Mouse (Mus musculus): ENCODE results near the gene Olfr1112. TPM values are rescaled to one million over a fixed set of nuclear protein-coding genes. Genes with fewer than 3 reads are reported as not detected.
"Not testable (repeated sequence)": the region's sequence is repeated elsewhere in the genome, so short reads cannot be mapped to it uniquely, and the experiment has no call there.

Olfr1112 gene
- polyA plus RNA-seq (2016; fragmentation: Nextera tagmentation; extraction: Ambion mirVana): not detected in 2 replicates

DNA sequence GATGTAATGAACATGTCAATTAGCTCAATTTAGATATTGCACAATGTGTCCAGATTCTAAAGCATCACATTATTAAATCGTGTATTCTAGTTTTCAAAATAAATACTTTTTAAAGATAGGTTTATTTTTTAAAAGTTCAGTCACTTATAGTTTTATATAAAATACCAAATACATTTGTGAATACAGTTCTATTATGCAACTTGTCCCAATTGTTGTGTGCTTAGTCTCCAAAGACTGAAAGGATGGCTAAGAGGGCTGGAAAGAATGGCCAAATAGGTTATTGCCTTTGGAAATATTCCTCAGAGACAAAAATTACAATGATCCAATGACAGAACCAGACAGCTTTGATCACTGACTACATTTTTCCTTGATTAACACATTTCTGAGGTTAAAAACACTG lies at the start of gene Olfr1112:
Gene Olfr1112, plus strand, starts transcription at position 301 of the 400 bp plus-strand sequence.
- Histone ChIP-seq H3K27me3 (replicated peaks; ENCODE audit: low read depth, poor library complexity, severe bottlenecking) (no peaks in the 10 kb centered on the region), H3K36me3 (replicated peaks) (no peaks in the 10 kb centered on the region), H3K9me3 (no peaks in the 10 kb centered on the region), H3K4me3 (no peak within 1 kb of the TSS), H3K4me1 (no peaks in the 10 kb centered on the region), H3K27ac (replicated peaks) (no peak within 1 kb of the TSS)
- WGBS: 89% methylated on average over 1 of the region's 1 CpGs
- DNase-seq (ENCODE audit: low spot score): no peak

DNA sequence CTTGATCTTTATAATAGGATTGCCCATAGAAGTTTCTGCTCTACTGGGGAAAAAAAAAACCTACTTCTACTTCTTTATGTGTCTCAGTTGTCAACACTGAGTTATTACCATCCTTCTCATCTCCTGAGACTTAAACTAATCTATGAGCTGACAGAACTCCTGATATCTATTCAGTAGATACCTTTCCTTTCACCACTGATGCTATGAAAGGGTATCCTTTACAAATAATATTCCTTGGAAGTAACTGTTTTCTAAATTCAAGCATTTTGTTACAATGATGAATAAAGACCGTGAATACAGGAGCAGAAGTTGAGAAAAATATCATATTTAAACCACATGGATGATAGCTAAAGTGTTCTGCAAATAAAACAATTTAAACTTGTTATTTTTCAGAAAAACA lies 47.4 kb upstream of the Olfr1112 start, which contains the start of gene Olfr1110:
Gene Olfr1110, minus strand, starts transcription at position 101 of the 400 bp plus-strand sequence.
- Histone ChIP-seq H3K36me3 (replicated peaks) (no peaks in the 10 kb centered on the region), H3K4me3 (no peak within 1 kb of the TSS), H3K9me3 (no peaks in the 10 kb centered on the region), H3K27ac (replicated peaks) (no peak within 1 kb of the TSS), H3K4me1 (no peaks in the 10 kb centered on the region), H3K27me3 (replicated peaks; ENCODE audit: low read depth, poor library complexity, severe bottlenecking) (no peaks in the 10 kb centered on the region)
- 89% methylated on average over 1 of the region's 1 CpGs for WGBS
- no peak for DNase-seq (ENCODE audit: low spot score)

GRCm38 (mm10) chr2:87152524-87152923 lies 35.1 kb upstream of the Olfr1112 start, which contains the start of gene Olfr1111:
Gene Olfr1111, minus strand, starts transcription at chr2:87152624.
- H3K36me3 ChIP-seq (replicated peaks): no peaks in the 10 kb centered on the region

DNA sequence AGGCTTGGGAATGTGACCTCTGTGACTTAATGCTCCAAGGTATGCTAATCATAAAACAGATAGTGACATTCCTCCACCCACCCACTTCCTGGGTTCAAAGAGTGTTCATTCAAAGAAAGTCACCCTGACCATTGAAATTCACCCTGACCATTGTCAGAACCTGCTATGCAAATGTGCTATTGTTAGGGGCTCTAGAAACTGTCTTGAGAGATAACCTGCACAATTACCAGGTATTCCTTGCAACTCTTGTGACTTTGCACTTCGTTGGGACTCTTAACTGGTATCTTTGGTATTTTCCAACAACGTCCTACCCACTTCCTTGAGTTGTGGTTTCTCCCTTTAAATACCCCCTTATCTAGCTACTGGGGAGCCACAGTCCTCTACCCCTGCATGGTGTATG lies 19.9 kb upstream of the Olfr1112 start:
- not testable (repeated sequence) for H3K36me3 ChIP-seq (replicated peaks); H3K4me1 ChIP-seq; H3K4me3 ChIP-seq; H3K27me3 ChIP-seq (replicated peaks; ENCODE audit: low read depth, poor library complexity, severe bottlenecking); H3K9me3 ChIP-seq; DNase-seq (ENCODE audit: low spot score); H3K27ac ChIP-seq (replicated peaks)
- WGBS: 82% methylated on average over 2 of the region's 2 CpGs

More at GRCm38 (mm10) chr2:87152524-87152923, 35.1 kb upstream of the Olfr1112 start, which contains the start of gene Olfr1111:
- H3K27me3 ChIP-seq (replicated peaks; ENCODE audit: low read depth, poor library complexity, severe bottlenecking): no peaks in the 10 kb centered on the region
- H3K4me3 ChIP-seq: no peak within 1 kb of the TSS
- no peaks in the 10 kb centered on the region for H3K4me1 ChIP-seq
- no peaks in the 10 kb centered on the region for H3K9me3 ChIP-seq
- DNase-seq (ENCODE audit: low spot score): no peak
- no peak within 1 kb of the TSS for H3K27ac ChIP-seq (replicated peaks)

DNA sequence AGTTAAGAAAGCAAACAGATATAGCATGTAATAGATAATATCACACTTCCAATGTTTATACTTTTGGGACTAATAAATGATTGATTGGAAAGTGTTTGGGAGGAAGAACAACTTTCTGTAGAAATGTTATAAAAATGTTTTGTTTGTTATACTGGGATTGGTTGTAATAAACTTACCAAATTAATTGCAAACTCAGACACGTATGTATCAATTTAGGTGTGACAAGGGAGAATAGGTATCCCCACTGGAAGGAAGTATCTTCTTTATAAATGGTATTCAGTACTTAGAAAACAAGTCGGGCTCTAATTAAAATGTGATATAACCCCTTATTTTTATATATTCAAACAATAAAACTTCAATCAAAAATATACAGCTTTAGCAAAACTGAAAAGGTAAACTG lies 21.1 kb downstream of the Olfr1112 start, which contains the start of gene Olfr1113:
Gene Olfr1113, plus strand, starts transcription at position 301 of the 400 bp plus-strand sequence.
- no peak for DNase-seq (ENCODE audit: low spot score)
- WGBS: 90% methylated on average over 2 of the region's 2 CpGs
- H3K27me3 ChIP-seq (replicated peaks; ENCODE audit: low read depth, poor library complexity, severe bottlenecking): no peaks in the 10 kb centered on the region

More for the DNA sequence above, 21.1 kb downstream of the Olfr1112 start, which contains the start of gene Olfr1113:
- Histone ChIP-seq H3K4me3 (no peak within 1 kb of the TSS), H3K27ac (replicated peaks) (no peak within 1 kb of the TSS), H3K36me3 (replicated peaks) (no peaks in the 10 kb centered on the region), H3K4me1 (no peaks in the 10 kb centered on the region), H3K9me3 (no peaks in the 10 kb centered on the region)

Other genes starting within 250 kb of the Olfr1112 start
- gene Olfr1099, start 227.1 kb upstream of the Olfr1112 start, polyA plus RNA-seq (2016; fragmentation: Nextera tagmentation; extraction: Ambion mirVana): not detected in 2 replicates
- not detected in 2 replicates for gene Olfr1100, start 207.8 kb upstream of the Olfr1112 start, polyA plus RNA-seq (2016; fragmentation: Nextera tagmentation; extraction: Ambion mirVana)
- gene Olfr1101, start 196.6 kb upstream of the Olfr1112 start, polyA plus RNA-seq (2016; fragmentation: Nextera tagmentation; extraction: Ambion mirVana): not detected in 2 replicates
- gene Olfr1102, start 189.4 kb upstream of the Olfr1112 start, polyA plus RNA-seq (2016; fragmentation: Nextera tagmentation; extraction: Ambion mirVana): not detected in 2 replicates
- gene Olfr1104, start 160.7 kb upstream of the Olfr1112 start, polyA plus RNA-seq (2016; fragmentation: Nextera tagmentation; extraction: Ambion mirVana): not detected in 2 replicates
- gene Olfr1105, start 151.3 kb upstream of the Olfr1112 start, polyA plus RNA-seq (2016; fragmentation: Nextera tagmentation; extraction: Ambion mirVana): not detected in 2 replicates
- not detected in 2 replicates for gene Olfr1106, start 135.5 kb upstream of the Olfr1112 start, polyA plus RNA-seq (2016; fragmentation: Nextera tagmentation; extraction: Ambion mirVana)
- gene Olfr1107, start 112.0 kb upstream of the Olfr1112 start, polyA plus RNA-seq (2016; fragmentation: Nextera tagmentation; extraction: Ambion mirVana): not detected in 2 replicates
- gene Olfr1109, start 91.8 kb upstream of the Olfr1112 start, polyA plus RNA-seq (2016; fragmentation: Nextera tagmentation; extraction: Ambion mirVana): not detected in 2 replicates
- gene Olfr259, start 73.2 kb upstream of the Olfr1112 start, polyA plus RNA-seq (2016; fragmentation: Nextera tagmentation; extraction: Ambion mirVana): not detected in 2 replicates
- not detected in 2 replicates for gene Olfr1110, start 47.5 kb upstream of the Olfr1112 start, polyA plus RNA-seq (2016; fragmentation: Nextera tagmentation; extraction: Ambion mirVana)
- not detected in 2 replicates for gene Olfr1111, start 35.2 kb upstream of the Olfr1112 start, polyA plus RNA-seq (2016; fragmentation: Nextera tagmentation; extraction: Ambion mirVana)
- not detected in 2 replicates for gene Olfr1113, start 21.2 kb downstream of the Olfr1112 start, polyA plus RNA-seq (2016; fragmentation: Nextera tagmentation; extraction: Ambion mirVana)
- gene Olfr1115, start 60.2 kb downstream of the Olfr1112 start, polyA plus RNA-seq (2016; fragmentation: Nextera tagmentation; extraction: Ambion mirVana): not detected in 2 replicates
- gene Olfr1116, start 79.7 kb downstream of the Olfr1112 start, polyA plus RNA-seq (2016; fragmentation: Nextera tagmentation; extraction: Ambion mirVana): not detected in 2 replicates
- not detected in 2 replicates for gene Olfr1118, start 119.8 kb downstream of the Olfr1112 start, polyA plus RNA-seq (2016; fragmentation: Nextera tagmentation; extraction: Ambion mirVana)
- not detected in 2 replicates for gene Olfr1120, start 167.0 kb downstream of the Olfr1112 start, polyA plus RNA-seq (2016; fragmentation: Nextera tagmentation; extraction: Ambion mirVana)
- not detected in 2 replicates for gene Olfr1121, start 182.1 kb downstream of the Olfr1112 start, polyA plus RNA-seq (2016; fragmentation: Nextera tagmentation; extraction: Ambion mirVana)
- not detected in 2 replicates for gene Olfr1122, start 198.1 kb downstream of the Olfr1112 start, polyA plus RNA-seq (2016; fragmentation: Nextera tagmentation; extraction: Ambion mirVana)
- gene Olfr1123, start 228.8 kb downstream of the Olfr1112 start, polyA plus RNA-seq (2016; fragmentation: Nextera tagmentation; extraction: Ambion mirVana): not detected in 2 replicates
- 0.06 and 0.14 TPM in 2 replicates for gene Olfr1124, start 242.5 kb downstream of the Olfr1112 start, polyA plus RNA-seq (2016; fragmentation: Nextera tagmentation; extraction: Ambion mirVana)